Mouse (Mus musculus): ENCODE results near the gene Nmu.

DNA sequence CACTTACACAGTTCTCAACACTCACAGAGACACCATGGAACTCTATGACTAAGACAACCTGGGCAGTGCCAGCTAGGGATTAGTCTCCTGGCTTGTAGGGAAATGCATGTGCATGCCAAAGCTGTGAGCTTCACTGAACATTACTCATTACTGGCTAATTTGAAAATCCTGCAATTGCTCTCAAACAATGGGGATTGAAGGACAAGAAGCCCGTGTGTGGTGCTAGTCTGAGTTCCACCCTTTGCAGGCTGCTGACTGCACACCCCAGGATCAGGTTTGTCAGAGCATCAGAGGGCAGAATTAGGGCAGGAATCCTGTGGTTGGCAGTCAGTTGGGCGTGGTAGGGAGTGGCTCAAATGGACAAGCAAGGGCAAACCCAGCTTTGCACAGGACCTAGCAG, 17.5 kb downstream of the Nmu start:
- no peak for TF ChIP-seq CTCF (conservative IDR thresholded peaks at IDR 0.05 in 1 of 2, IDR thresholded peaks at IDR 0.05 in 1 of 2; ENCODE audit: low read depth in 2 of 2, low read length in 2 of 2)
- TF ChIP-seq MEF2A (IDR thresholded peaks at IDR 0.05; ENCODE audit: borderline replicate concordance, low read depth, low read length): no peak
- no peak for TF ChIP-seq POLR2AphosphoS2 (IDR thresholded peaks at IDR 0.05; ENCODE audit: low read depth, low read length)
- TF ChIP-seq POLR2A (IDR thresholded peaks at IDR 0.05; ENCODE audit: low read depth, low read length): no peak

All from CH12.LX (cell line).